Mouse (Mus musculus) olfactory bulb, adult 2 months (tissue): ENCODE measurements around the gene Mansc1. TPM values are rescaled to one million over a fixed set of nuclear protein-coding genes. Genes with fewer than 3 reads are reported as not detected.
"Not testable (repeated sequence)": the region's sequence is repeated elsewhere in the genome, so short reads cannot be mapped to it uniquely, and the experiment has no call there.

ENCODE experiments used
- H3K27ac ChIP-seq: fragments of 200-500 bp; 2 replicates; pipeline ENCODE4 v1.5.1; 2012; ENCODE audit warnings: low read depth, low read length; ENCODE audit not compliant: insufficient read depth
- H3K4me1 ChIP-seq: fragments of 200-500 bp; 2 replicates; pipeline ENCODE4 v1.6.1; 2012; ENCODE audit warnings: low read length; ENCODE audit not compliant: control insufficient read depth, insufficient read depth
- H3K4me3 ChIP-seq: fragments of 200-500 bp; 2 replicates; pipeline ENCODE4 v1.5.1; 2012; ENCODE audit warnings: mild to moderate bottlenecking, low read depth, low read length, moderate library complexity; ENCODE audit not compliant: insufficient read depth
- CTCF ChIP-seq: fragments of 200-500 bp; IDR thresholded peaks from 2 replicates; pipeline ENCODE4 v1.5.1; 2012; ENCODE audit warnings: low read depth, mild to moderate bottlenecking, low read length, moderate library complexity; ENCODE audit not compliant: insufficient read depth
- POLR2A ChIP-seq: fragments of 200-500 bp; IDR thresholded peaks from 2 replicates; pipeline ENCODE4 v1.6.1; 2012; ENCODE audit warnings: mild to moderate bottlenecking, low read depth, low read length, moderate library complexity; ENCODE audit not compliant: insufficient read depth
- WGBS: fragments of 180-500 bp; shearing (Covaris S2); methylation state at CpG from one replicate; pipeline ENCODE4 v1.1.7; 2018; 5-methylcytosine and 5-hydroxymethylcytosine counted together
- polyA plus RNA-seq: library from polyadenylated mRNA; stranded (reverse); fragments of >200 nt; gene quantifications from 2 replicates; pipeline ENCODE4 v1.2.4, GENCODE M21; 2012; ENCODE audit warnings: low replicate concordance; ENCODE audit not compliant: missing spikeins, insufficient read depth, insufficient read length

The Mansc1 gene
- not detected in 2 replicates for polyA plus RNA-seq

DNA sequence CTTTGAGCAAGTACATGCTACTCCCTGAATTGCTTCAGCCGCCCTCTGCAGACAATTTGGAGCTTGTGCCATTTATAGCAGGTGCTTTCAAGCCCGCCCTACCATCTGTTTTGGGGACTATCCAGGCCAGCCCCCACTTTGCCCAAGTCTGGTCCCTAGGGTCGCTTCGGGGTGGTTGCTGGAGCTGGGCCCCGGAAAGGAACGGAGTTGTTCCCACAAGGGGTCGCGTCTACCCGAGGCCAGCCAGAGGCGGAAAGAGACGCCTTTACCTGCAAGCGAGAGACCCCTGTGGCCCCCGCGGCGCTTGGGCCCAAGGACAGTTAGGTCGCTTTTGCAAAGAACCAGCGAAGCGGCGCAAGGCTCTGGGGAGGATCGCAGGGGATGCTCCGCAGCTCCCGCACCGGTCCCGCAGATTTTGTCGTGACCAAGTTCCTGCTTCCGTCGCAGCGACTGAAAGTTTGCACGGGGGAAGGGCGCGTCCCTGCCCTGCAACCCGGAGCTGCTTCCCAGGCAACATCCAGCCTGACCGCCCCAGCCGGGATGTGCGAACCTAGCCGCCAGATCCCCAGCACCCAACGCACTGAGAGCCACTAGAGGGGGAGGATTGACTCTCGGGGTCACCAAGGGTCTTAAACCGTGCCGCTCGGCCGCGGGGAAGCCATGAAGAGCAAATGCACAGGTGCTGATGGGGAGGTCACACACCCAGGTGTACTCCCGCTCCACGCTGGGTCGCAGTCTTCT, at the start of gene Mansc1:
Gene Mansc1 (minus strand): TSS at position 542 of the 741 bp plus-strand sequence.
- TF ChIP-seq POLR2A (0 out of 2 replicates have a peak, but pooled peaks have one; percentile 15), CTCF (no peak)
- no peak within 1 kb of the TSS for H3K27ac ChIP-seq
- WGBS, result 2% methylated on average over 46 of the region's 46 CpGs
- peak within 1 kb of the TSS; percentile 62 for H3K4me3 ChIP-seq
- peaks cover 6% of the 10 kb centered on the region; the same call in 1 of the 2 replicates for H3K4me1 ChIP-seq

DNA sequence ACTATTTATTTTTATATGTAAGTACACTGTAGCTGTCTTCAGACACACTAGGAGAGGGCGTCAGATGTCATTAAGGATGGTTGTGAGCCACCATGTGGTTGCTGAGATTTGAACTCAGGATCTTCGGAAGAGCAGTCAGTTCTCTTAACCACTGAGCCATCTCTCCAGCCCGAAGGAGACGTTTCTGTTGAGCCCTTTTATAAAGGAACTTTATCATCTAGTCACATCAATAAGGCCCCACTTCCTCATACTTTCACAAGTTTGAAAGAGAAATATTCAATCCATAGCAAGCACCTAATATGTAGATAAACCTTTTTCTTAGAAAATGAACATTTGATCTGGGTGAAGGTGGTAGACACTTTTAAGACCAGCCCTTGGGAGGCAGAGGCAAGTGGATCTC, 47.0 kb upstream of the Mansc1 start:
- 97% methylated on average over 4 of the region's 4 CpGs for WGBS

DNA sequence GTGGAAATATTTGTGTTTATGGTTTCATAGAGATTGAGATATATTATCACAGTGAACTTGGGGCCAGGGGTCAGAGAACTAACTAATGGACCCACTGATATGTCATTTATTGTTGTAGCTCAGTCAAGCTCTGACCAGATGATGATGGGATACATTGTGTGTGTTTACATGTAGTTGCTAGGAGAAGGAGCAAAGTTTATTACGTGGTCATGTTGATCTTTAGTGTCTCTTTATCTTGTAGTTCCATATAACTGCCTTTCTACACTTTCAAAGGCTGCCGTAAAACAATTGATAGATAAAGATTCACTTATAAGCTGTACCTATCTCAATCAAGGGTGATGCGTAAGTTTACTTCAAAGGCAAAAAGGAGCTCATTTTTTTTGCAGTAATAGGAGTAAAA, 45.7 kb upstream of the Mansc1 start:
- 85% methylated on average over 3 of the region's 3 CpGs for WGBS
- no peak for TF ChIP-seq CTCF
- TF ChIP-seq POLR2A, result no peak
- Histone ChIP-seq H3K4me1 (no peaks in the 10 kb centered on the region), H3K27ac (no peak overlapping the region), H3K4me3 (no peak overlapping the region)

More for the DNA sequence above, 47.0 kb upstream of the Mansc1 start:
- H3K27ac ChIP-seq, H3K4me1 ChIP-seq, H3K4me3 ChIP-seq: not testable (repeated sequence)

DNA sequence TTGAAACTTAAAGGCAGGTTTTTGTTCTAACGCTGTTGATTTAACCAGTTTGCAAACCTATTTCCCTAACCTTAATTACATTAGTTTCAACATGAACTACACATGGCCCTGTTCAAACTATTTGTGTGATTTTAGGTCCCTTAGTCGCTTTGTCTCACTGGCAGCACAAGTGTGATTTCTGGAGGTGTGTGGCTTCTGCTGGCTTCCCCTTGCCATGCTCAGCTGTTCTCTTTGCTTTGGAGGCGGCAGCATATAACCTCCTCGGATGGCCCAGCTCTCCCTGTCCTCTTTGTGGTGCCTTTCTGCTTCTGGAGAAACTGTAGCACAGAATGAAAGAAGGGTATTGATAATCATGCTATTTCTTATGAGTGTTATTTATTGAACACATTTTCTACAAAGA, 45.2 kb upstream of the Mansc1 start:
- Histone ChIP-seq H3K4me1 (no peaks in the 10 kb centered on the region), H3K27ac (no peak overlapping the region), H3K4me3 (no peak overlapping the region)
- 54% methylated on average over 4 of the region's 4 CpGs for WGBS
- TF ChIP-seq POLR2A, result no peak
- TF ChIP-seq CTCF, result no peak

DNA sequence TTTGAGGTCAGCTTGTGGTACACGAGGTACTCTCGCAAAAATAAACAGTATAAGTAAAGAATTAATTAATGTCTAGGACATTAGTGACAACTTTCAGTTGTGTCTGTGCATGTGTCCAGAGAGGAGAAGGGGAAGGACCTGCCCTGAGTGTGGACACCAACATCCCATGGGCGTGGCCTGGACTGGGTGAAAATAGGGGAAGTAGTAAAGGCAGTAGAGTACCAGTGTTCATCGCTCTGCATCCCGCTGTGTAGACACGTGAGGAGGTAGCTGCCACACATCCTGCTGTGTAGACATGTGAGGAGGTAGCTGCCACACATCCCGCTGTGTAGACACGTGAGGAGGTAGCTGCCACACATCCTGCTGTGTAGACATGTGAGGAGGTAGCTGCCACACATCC, 41.4 kb upstream of the Mansc1 start:
- not testable (repeated sequence) for H3K4me3 ChIP-seq, H3K27ac ChIP-seq, H3K4me1 ChIP-seq
- WGBS, result 90% methylated on average over 8 of the region's 8 CpGs

DNA sequence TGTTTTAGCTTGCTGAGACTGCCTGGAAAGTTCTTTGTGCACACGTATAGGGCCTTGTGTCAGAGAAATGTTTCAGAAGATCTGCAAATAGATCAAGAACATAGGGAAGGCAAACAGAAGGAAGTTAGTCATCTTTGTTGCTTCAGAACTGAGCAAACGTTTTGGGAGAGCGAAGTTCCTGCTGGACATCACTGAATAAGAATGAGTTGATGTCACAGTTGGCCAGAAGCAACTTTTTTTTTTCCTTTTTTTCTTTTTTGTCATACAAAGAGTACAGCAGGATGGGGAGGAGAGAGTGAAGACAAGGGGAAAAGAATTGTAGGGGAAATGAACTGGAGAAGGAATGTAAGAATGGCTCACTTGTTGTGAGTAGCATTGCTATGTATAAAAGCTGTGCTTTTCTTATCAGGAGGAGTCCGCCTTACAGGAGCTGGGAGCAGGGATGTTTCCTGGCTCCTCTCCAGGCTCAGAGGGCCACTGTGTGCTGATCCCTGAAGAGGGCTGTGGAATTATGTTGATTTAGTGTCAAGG, 38.7 kb upstream of the Mansc1 start:
- Histone ChIP-seq H3K27ac (no peak overlapping the region), H3K4me3 (no peak overlapping the region), H3K4me1 (peaks cover 15% of the 10 kb centered on the region)
- 53% methylated on average over 4 of the region's 4 CpGs for WGBS
- TF ChIP-seq POLR2A, result no peak
- no peak for TF ChIP-seq CTCF

DNA sequence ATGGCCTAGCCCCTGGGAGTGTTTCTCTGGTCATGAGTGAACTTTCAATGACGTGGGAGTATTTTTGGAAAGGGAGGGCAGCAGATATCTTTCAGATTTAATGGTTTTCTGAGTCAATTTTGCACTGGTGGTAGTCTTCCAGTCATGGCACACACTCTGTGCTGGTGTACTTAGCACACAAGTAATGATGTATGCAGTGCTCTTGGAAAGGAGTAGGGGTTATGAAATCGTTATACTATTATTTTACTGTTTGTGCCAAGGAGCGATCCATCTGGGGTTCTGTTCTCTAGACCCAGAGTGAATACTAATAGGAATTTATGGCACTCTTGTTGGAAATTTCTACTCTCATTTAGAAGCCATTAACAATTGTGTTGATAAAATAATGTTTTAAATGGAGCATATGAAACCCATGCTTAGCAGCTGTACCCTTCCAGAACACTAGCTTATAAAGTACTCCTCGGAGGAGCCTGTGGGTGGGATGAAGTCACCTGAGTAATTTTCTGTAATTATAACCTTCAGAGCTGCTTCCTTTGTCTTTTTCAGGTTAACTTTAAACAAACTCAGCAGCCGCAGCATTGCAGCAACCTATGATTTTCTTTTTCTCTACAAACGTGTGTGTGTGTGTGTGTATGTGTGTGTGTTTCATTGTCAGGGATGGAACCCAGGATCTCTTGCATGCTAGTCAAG, 37.0 kb upstream of the Mansc1 start:
- Histone ChIP-seq H3K4me1 (peaks cover 15% of the 10 kb centered on the region), H3K4me3 (no peak overlapping the region), H3K27ac (peak overlapping the region; percentile 49; the same call in 1 of the 2 replicates)
- TF ChIP-seq POLR2A (no peak), CTCF (no peak)
- WGBS, result 41% methylated on average over 6 of the region's 6 CpGs

DNA sequence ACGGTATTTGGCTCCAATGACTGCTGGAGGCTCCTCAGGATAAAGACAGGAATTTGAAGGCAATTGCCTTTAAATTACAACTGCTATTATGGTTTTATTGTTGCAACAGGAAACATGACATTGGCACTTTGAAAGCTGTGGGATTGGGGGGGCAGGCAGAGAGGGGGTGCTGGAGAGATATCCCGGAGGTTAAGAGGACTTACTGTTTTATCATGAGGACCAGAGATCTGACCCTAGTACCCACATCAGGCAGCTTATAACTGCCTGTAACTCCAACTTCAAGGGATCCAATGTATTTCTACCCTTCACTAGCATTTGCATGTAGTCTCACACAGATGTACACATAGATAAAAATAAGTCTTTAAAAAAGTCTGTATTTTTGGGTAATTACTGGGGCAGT, 36.2 kb upstream of the Mansc1 start:
- H3K27ac ChIP-seq, result no peak overlapping the region
- 59% methylated on average over 2 of the region's 2 CpGs for WGBS
- no peak overlapping the region for H3K4me3 ChIP-seq
- no peak for TF ChIP-seq CTCF
- TF ChIP-seq POLR2A, result no peak
- peaks cover 15% of the 10 kb centered on the region for H3K4me1 ChIP-seq

DNA sequence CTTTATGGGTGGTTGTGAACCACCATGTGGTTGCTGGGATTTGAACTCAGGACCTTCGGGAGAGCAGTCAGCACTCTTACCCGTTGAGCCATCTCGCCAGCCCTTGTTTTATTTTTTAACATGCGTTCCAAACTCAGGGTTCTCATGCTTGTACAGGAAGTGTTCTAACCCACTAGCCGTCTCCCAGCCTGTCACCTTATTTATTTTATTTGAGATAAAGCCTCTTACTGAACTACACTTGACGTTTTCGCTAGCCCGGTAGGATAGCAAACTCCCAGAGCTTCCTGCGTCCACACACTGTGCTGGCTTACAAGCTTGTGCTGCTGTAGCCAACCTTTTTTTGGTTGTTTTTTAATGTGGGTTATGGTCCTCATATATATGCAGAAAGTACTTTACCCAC, 33.5 kb upstream of the Mansc1 start:
- H3K4me1 ChIP-seq, result peaks cover 12% of the 10 kb centered on the region
- no peak overlapping the region for H3K4me3 ChIP-seq
- no peak overlapping the region for H3K27ac ChIP-seq
- 88% methylated on average over 9 of the region's 9 CpGs for WGBS
- TF ChIP-seq POLR2A (no peak), CTCF (no peak)

DNA sequence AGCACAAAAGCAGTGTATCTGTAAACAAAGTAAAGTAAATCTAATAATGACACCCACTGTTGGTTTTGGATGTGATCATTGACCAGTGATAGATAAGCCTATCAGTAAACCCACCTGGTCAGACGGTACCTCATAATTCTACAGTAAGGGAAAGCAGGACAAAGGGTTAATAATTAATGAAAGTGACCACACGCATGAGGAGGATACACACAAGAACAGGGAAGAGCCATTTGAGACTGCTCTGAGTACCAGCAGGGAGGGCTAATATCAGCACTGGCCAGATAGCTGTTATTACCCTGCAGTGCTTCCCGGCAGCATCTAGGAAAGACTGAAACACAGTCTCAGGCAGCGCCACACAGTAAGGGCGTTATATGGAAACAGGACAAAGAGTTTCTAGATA, 32.3 kb upstream of the Mansc1 start:
- TF ChIP-seq POLR2A, result no peak
- TF ChIP-seq CTCF, result no peak
- Histone ChIP-seq H3K4me1 (peaks cover 8% of the 10 kb centered on the region), H3K27ac (no peak overlapping the region), H3K4me3 (no peak overlapping the region)
- 84% methylated on average over 5 of the region's 5 CpGs for WGBS
